8 mouse cellular contexts compared by ENCODE assay signal in the genomic region with DNA sequence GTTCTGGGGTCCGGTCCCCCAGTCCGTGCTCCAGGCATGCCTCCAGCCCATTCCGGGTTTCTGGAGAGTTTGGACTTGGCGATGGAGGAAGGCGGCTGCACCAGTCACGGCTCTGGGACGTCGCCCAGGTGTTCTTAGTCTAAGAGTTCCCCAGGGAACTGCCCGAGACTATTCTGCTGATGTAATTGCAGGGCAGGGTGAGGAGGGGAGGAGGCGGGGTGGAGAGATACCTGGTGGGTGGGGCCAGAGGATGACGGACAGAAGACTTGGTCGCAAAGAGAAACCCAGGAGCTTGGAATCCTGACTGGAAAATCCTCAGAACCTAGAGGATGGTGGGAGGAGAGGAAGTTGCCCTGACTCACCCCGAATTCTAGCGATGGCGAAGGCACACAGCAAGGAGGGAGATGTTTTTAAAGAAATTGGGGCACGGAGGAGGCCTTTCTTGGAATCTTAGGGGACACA. TPM values are rescaled to one million over a fixed set of nuclear protein-coding genes. Genes with fewer than 3 reads are reported as not detected.
DNase-seq lines count a peak whose midpoint lies in the region; ATAC-seq lines count a peak whose summit lies in the region.

No protein-coding gene starts in this region.

- intact Hi-C loops in left cerebral cortex, postnatal 4 days (cut with DNase I): no loop called here

- no peak overlapping the region for H3K27ac ChIP-seq in hindbrain, embryonic 15.5 days (replicated peaks)
- no peak overlapping the region for H3K27ac ChIP-seq in midbrain, embryonic 14.5 days (replicated peaks; ENCODE audit: low read depth, low read length)

- H3K9ac ChIP-seq in hindbrain, embryonic 15.5 days: peak overlapping the region; percentile 1; the same call in 1 of the 2 replicates
- no peak overlapping the region for H3K9ac ChIP-seq in midbrain, embryonic 14.5 days (replicated peaks; ENCODE audit: low read length)

- peak overlapping the region; percentile 59 for H3K4me2 ChIP-seq in hindbrain, embryonic 15.5 days
- peak overlapping the region; percentile 47 for H3K4me2 ChIP-seq in midbrain, embryonic 14.5 days (ENCODE audit: low read length)

- 4% methylated on average over 16 of the region's 16 CpGs for WGBS in hindbrain, embryonic 15.5 days
- 5% methylated on average over 16 of the region's 16 CpGs for WGBS in midbrain, embryonic 14.5 days

- peak; percentile 19 for DNase-seq in layer of hippocampus, adult 11-12 months (ENCODE audit: low spot score)
- DNase-seq in layer of hippocampus, adult 9-11 months: no peak
- DNase-seq in cerebellum, postnatal 36 days: peak; percentile 16 to 27
- peak; percentile 10 for DNase-seq in left cerebral cortex, postnatal 4 days
- peak; percentile 33 for DNase-seq in midbrain, embryonic 14.5 days
- DNase-seq in spleen, postnatal 10 days (ENCODE audit: low spot score in 2 of 2): no peak
- DNase-seq in layer of hippocampus, adult 9-10 months (ENCODE audit: low spot score): no peak

- peak overlapping the region; percentile 32 for H3K4me3 ChIP-seq in hindbrain, embryonic 15.5 days
- peak overlapping the region; percentile 19; the same call in 1 of the 2 replicates for H3K4me3 ChIP-seq in midbrain, embryonic 14.5 days (replicated peaks; ENCODE audit: low read depth, low read length)

- H3K36me3 ChIP-seq in hindbrain, embryonic 15.5 days: no peaks in the 10 kb centered on the region
- H3K36me3 ChIP-seq in midbrain, embryonic 14.5 days (ENCODE audit: control insufficient read depth, insufficient read depth, low read length): no peaks in the 10 kb centered on the region

- peaks cover 14% of the 10 kb centered on the region for H3K4me1 ChIP-seq in hindbrain, embryonic 15.5 days (replicated peaks)
- no peaks in the 10 kb centered on the region for H3K4me1 ChIP-seq in midbrain, embryonic 14.5 days (ENCODE audit: control insufficient read depth, insufficient read depth, low read length)

- H3K27me3 ChIP-seq in hindbrain, embryonic 15.5 days: peaks cover 10% of the 10 kb centered on the region
- peaks cover 10% of the 10 kb centered on the region for H3K27me3 ChIP-seq in midbrain, embryonic 14.5 days (ENCODE audit: control insufficient read depth, insufficient read depth, low read length)

- H3K9me3 ChIP-seq in hindbrain, embryonic 15.5 days: no peaks in the 10 kb centered on the region
- no peaks in the 10 kb centered on the region for H3K9me3 ChIP-seq in midbrain, embryonic 14.5 days (ENCODE audit: control insufficient read depth, low read length)

- peak; percentile 51; the same call in 1 of the 2 replicates for ATAC-seq in hindbrain, embryonic 15.5 days (ENCODE audit: low FRiP score, low read depth)
- ATAC-seq in midbrain, embryonic 14.5 days (ENCODE audit: low FRiP score, low TSS enrichment): no peak

RNA-seq across cellular contexts. Expression of gene Ifnl2, which starts 22.2 kb away (rescaled TPM):
- not detected in 2 replicates for polyA plus RNA-seq in hindbrain, embryonic 15.5 days (2015; fragmentation: Nextera tagmentation; extraction: Ambion mirVana)
- not detected for total RNA-seq in left cerebral cortex, postnatal 4 days (2021)
- not detected in 2 replicates for polyA plus RNA-seq in midbrain, embryonic 14.5 days (2014; fragmentation: Nextera tagmentation; extraction: Ambion mirVana)

RNA-seq across cellular contexts. Expression of gene Ifnl3, which starts 34.6 kb away (rescaled TPM):
- not detected in 2 replicates for polyA plus RNA-seq in hindbrain, embryonic 15.5 days (2015; fragmentation: Nextera tagmentation; extraction: Ambion mirVana)
- total RNA-seq in left cerebral cortex, postnatal 4 days (2021): not detected
- polyA plus RNA-seq in midbrain, embryonic 14.5 days (2014; fragmentation: Nextera tagmentation; extraction: Ambion mirVana): not detected in 2 replicates

RNA-seq across cellular contexts. Expression of gene Lrfn1, which starts 36.3 kb away (rescaled TPM):
- 20.3 and 25.5 TPM in 2 replicates for polyA plus RNA-seq in hindbrain, embryonic 15.5 days (2015; fragmentation: Nextera tagmentation; extraction: Ambion mirVana)
- 100 to 1,000 TPM; 125 TPM for total RNA-seq in left cerebral cortex, postnatal 4 days (2021)
- 18.3 and 19.9 TPM in 2 replicates for polyA plus RNA-seq in midbrain, embryonic 14.5 days (2014; fragmentation: Nextera tagmentation; extraction: Ambion mirVana)

RNA-seq across cellular contexts. Expression of gene Gmfg, which starts 50.8 kb away (rescaled TPM):
- 4.1 and 4.9 TPM in 2 replicates for polyA plus RNA-seq in hindbrain, embryonic 15.5 days (2015; fragmentation: Nextera tagmentation; extraction: Ambion mirVana)
- total RNA-seq in left cerebral cortex, postnatal 4 days (2021): 1 to 10 TPM; 2.5 to 3.3 TPM
- polyA plus RNA-seq in midbrain, embryonic 14.5 days (2014; fragmentation: Nextera tagmentation; extraction: Ambion mirVana): 1.7 and 5.1 TPM in 2 replicates

RNA-seq across cellular contexts. Expression of gene Sycn, which starts 52.6 kb away (rescaled TPM):
- not detected in 2 replicates for polyA plus RNA-seq in hindbrain, embryonic 15.5 days (2015; fragmentation: Nextera tagmentation; extraction: Ambion mirVana)
- not detected for total RNA-seq in left cerebral cortex, postnatal 4 days (2021)
- polyA plus RNA-seq in midbrain, embryonic 14.5 days (2014; fragmentation: Nextera tagmentation; extraction: Ambion mirVana): not detected in 2 replicates

Comparison
In these comparisons a context has a peak if more than half of its experiments do, and no peak if none do; other contexts are left out.
1. DNase-seq: peak in layer of hippocampus, adult 11-12 months (single experiment), cerebellum, postnatal 36 days (2 of 2), left cerebral cortex, postnatal 4 days (single experiment) and midbrain, embryonic 14.5 days (single experiment); none in layer of hippocampus, adult 9-11 months (single experiment), spleen, postnatal 10 days (0 of 2) and layer of hippocampus, adult 9-10 months (single experiment).